Mouse (Mus musculus) small intestine, adult 2 months (tissue): Measurements from ENCODE around the gene Rundc3a.

ENCODE experiments used
- CTCF ChIP-seq: fragments of 200-500 bp; IDR thresholded peaks from 2 replicates; pipeline ENCODE4 v1.5.1; 2012; ENCODE audit warnings: low read depth, mild to moderate bottlenecking, control low read depth, inconsistent platforms, low read length, moderate library complexity, mixed read lengths; ENCODE audit not compliant: insufficient replicate concordance, insufficient read length; ENCODE audit errors: extremely low read depth
- POLR2A ChIP-seq: fragments of 200-500 bp; IDR thresholded peaks from 2 replicates; pipeline ENCODE4 v1.6.1; 2012; ENCODE audit warnings: low read depth, mild to moderate bottlenecking, control low read depth, inconsistent platforms, low read length, moderate library complexity

DNA sequence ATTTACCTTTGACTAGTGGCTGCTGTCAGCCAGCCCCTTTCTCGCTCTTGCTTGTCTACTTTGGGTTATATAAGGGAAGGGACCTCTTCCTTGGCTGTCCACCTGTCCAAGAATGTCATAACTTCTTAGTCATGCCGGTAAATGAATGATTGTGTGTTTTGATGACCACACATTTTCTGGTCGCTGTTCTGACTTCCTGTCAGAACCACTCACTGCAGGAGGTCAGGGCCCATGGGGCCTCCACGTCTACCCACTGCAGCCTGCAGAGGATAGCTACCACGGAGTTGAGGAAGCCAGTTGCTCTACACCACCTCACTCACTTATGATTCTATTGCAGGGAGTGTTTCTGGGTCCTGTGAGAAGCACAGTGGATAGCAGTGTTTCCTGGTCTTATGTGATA lies 7.1 kb upstream of the Rundc3a start:
- TF ChIP-seq POLR2A: no peak
- no peak for TF ChIP-seq CTCF
